Mouse (Mus musculus) MEL (cell line): Measurements from ENCODE around the gene 9230104L09Rik. TPM values are rescaled to one million over a fixed set of nuclear protein-coding genes. Genes with fewer than 3 reads are reported as not detected.

Source experiments
- DNase-seq: peaks from one replicate; pipeline ENCODE4 v3.0.0; 2011; ENCODE audit warnings: low read depth, low spot score
- H3K27ac ChIP-seq: 2 replicates; pipeline ENCODE4 v1.5.1; 2012; ENCODE audit warnings: low read depth, mild to moderate bottlenecking, control low read depth, low read length, moderate library complexity; ENCODE audit not compliant: control insufficient read depth
- H3K27me3 ChIP-seq, 2 experiments: fragments of 150-350 bp in 1 of 2; sonication (generic) in 1 of 2; 2 replicates each; pipeline ENCODE4 v1.6.1; 2012; ENCODE audit warnings: low read length in 2 of 2, mild to moderate bottlenecking in 2 of 2, improper control_type of control experiment in 1 of 2, moderate library complexity in 1 of 2; ENCODE audit not compliant: insufficient read depth in 2 of 2, control insufficient read depth in 1 of 2
- H3K36me3 ChIP-seq, 2 experiments: 2 replicates each; pipeline ENCODE4 v1.6.1; 2012 to 2014; ENCODE audit warnings: low read length in 2 of 2, improper control_type of control experiment in 1 of 2, inconsistent platforms in 1 of 2, mild to moderate bottlenecking in 1 of 2; ENCODE audit not compliant: insufficient read depth in 2 of 2, control insufficient read depth in 1 of 2
- H3K4me1 ChIP-seq, 2 experiments: fragments of 150-350 bp in 1 of 2; sonication (generic) in 1 of 2; 2 replicates each; pipeline ENCODE4 v1.6.1; 2012; ENCODE audit warnings: low read length in 2 of 2, improper control_type of control experiment in 1 of 2, mild to moderate bottlenecking in 1 of 2; ENCODE audit not compliant: insufficient read depth in 2 of 2, control insufficient read depth in 1 of 2
- H3K4me3 ChIP-seq, 2 experiments: fragments of 150-350 bp in 1 of 2; sonication (generic) in 1 of 2; 2 replicates each; pipeline ENCODE4 v1.5.1; 2012; ENCODE audit warnings: low read depth in 2 of 2, low read length in 2 of 2, mild to moderate bottlenecking in 2 of 2, moderate library complexity in 2 of 2, control low read depth in 1 of 2, improper control_type of control experiment in 1 of 2; ENCODE audit not compliant: control insufficient read depth in 1 of 2, insufficient read depth in 1 of 2
- H3K79me2 ChIP-seq: 2 replicates; pipeline ENCODE4 v1.6.1; 2012; ENCODE audit warnings: mild to moderate bottlenecking, low read length, moderate library complexity; ENCODE audit not compliant: control insufficient read depth, poor library complexity, insufficient read depth
- H3K9ac ChIP-seq: 2 replicates; pipeline ENCODE4 v1.6.1; 2012; ENCODE audit warnings: low read depth, mild to moderate bottlenecking, control low read depth, low read length, moderate library complexity; ENCODE audit not compliant: control insufficient read depth, poor library complexity, severe bottlenecking
- H3K9me3 ChIP-seq: fragments of 150-350 bp; sonication (generic); replicated peaks from 2 replicates; pipeline ENCODE4 v1.6.1; 2012; ENCODE audit warnings: mild to moderate bottlenecking, low read length, improper control_type of control experiment, moderate library complexity; ENCODE audit not compliant: insufficient read depth
- BHLHE40 ChIP-seq: IDR thresholded peaks from 2 replicates; pipeline ENCODE4 v1.6.1; 2012; ENCODE audit warnings: low read depth, mild to moderate bottlenecking, inconsistent platforms, low read length, improper control_type of control experiment, borderline replicate concordance
- CHD1 ChIP-seq: IDR thresholded peaks from 2 replicates; pipeline ENCODE4 v1.6.1; 2012; ENCODE audit warnings: low read depth, mild to moderate bottlenecking, inconsistent platforms, low read length, improper control_type of control experiment
- CTCF ChIP-seq, 3 experiments: IDR thresholded peaks in 2 of 3; conservative IDR thresholded peaks in 1 of 3; 2 replicates each; pipeline ENCODE4 v1.5.1; 2011 to 2012; ENCODE audit warnings: low read length in 3 of 3, low read depth in 2 of 3, mild to moderate bottlenecking in 2 of 3, improper control_type of control experiment in 1 of 3, inconsistent platforms in 1 of 3, mixed read lengths in 1 of 3, moderate library complexity in 1 of 3; ENCODE audit not compliant: control insufficient read depth in 1 of 3, insufficient read depth in 1 of 3, poor library complexity in 1 of 3, severe bottlenecking in 1 of 3
- ELF1 ChIP-seq: IDR thresholded peaks from 2 replicates; pipeline ENCODE4 v1.6.1; 2014; ENCODE audit warnings: low read depth, mild to moderate bottlenecking, inconsistent platforms, low read length, improper control_type of control experiment, moderate library complexity
- HCFC1 ChIP-seq: IDR thresholded peaks from 2 replicates; pipeline ENCODE4 v1.6.1; 2012; ENCODE audit warnings: low read depth, mild to moderate bottlenecking, inconsistent platforms, low read length, improper control_type of control experiment, moderate library complexity
- JUND ChIP-seq: IDR thresholded peaks from 2 replicates; pipeline ENCODE4 v1.6.1; 2011; ENCODE audit warnings: low read depth, mild to moderate bottlenecking, improper control_type of control experiment, low read length
- MAZ ChIP-seq: IDR thresholded peaks from 2 replicates; pipeline ENCODE4 v1.6.1; 2012; ENCODE audit warnings: low read depth, mild to moderate bottlenecking, inconsistent platforms, low read length, improper control_type of control experiment
- MYB ChIP-seq: IDR thresholded peaks from 2 replicates; pipeline ENCODE4 v1.6.1; 2011; ENCODE audit warnings: mild to moderate bottlenecking, low read depth, low read length, improper control_type of control experiment
- POLR2AphosphoS2 ChIP-seq: IDR thresholded peaks from 2 replicates; pipeline ENCODE4 v1.6.1; 2011; ENCODE audit warnings: low read length, improper control_type of control experiment
- RAD21 ChIP-seq: IDR thresholded peaks from 2 replicates; pipeline ENCODE4 v1.6.1; 2011; ENCODE audit warnings: mild to moderate bottlenecking, low read depth, low read length, improper control_type of control experiment
- SIN3A ChIP-seq: IDR thresholded peaks from 2 replicates; pipeline ENCODE4 v1.6.1; 2012; ENCODE audit warnings: low read length, improper control_type of control experiment, inconsistent platforms
- TCF12 ChIP-seq: IDR thresholded peaks from 2 replicates; pipeline ENCODE4 v1.6.1; 2014; ENCODE audit warnings: low read depth, mild to moderate bottlenecking, inconsistent platforms, low read length, improper control_type of control experiment, moderate library complexity
- polyA plus RNA-seq, 2 experiments: library from polyadenylated mRNA; stranded (reverse) in 1 of 2; unstranded in 1 of 2; fragments of >175 nt in 1 of 2; fragments of >200 nt in 1 of 2; gene quantifications; 2 replicates each; pipeline versions ENCODE4 v1.2.1 to v1.2.4; 2012; ENCODE audit warnings: low replicate concordance in 2 of 2, low read depth in 1 of 2; ENCODE audit not compliant: insufficient read length in 2 of 2, insufficient read depth in 1 of 2, missing spikeins in 1 of 2
- total RNA-seq: library from RNA; depleted of rRNA; stranded (reverse); fragments of 300-350 nt; gene quantifications from 2 replicates; pipeline ENCODE4 v1.2.3, GENCODE M21; 2012

Gene 9230104L09Rik
- total and polyA plus RNA-seq, 3 experiments = not detected

- Histone ChIP-seq H3K9me3 (no peaks in the 10 kb centered on the region), H3K27me3 (no peaks in the 10 kb centered on the region), H3K4me1 (no peaks in the 10 kb centered on the region), H3K27ac (no peak overlapping the region), H3K9ac (no peak overlapping the region), H3K36me3 (no peaks in the 10 kb centered on the region), H3K4me3 (no peak overlapping the region), H3K79me2 (no peaks in the 10 kb centered on the region)
- no peak for DNase-seq
- no peak for TF ChIP-seq CTCF (IDR thresholded peaks at IDR 0.05 in 2 of 3, conservative IDR thresholded peaks at IDR 0.05 in 1 of 3; ENCODE audit: control insufficient read depth in 1 of 3, insufficient read depth in 1 of 3, low read depth in 2 of 3, low read length in 3 of 3, poor library complexity in 1 of 3, severe bottlenecking in 1 of 3)
- TF ChIP-seq CHD1 = no peak
- TF ChIP-seq ELF1 = no peak
- no peak for TF ChIP-seq POLR2AphosphoS2
- no peak for TF ChIP-seq RAD21
Measured at GRCm38 (mm10) chr2:148890021-148890851, 25.4 kb upstream of the 9230104L09Rik start.

DNA sequence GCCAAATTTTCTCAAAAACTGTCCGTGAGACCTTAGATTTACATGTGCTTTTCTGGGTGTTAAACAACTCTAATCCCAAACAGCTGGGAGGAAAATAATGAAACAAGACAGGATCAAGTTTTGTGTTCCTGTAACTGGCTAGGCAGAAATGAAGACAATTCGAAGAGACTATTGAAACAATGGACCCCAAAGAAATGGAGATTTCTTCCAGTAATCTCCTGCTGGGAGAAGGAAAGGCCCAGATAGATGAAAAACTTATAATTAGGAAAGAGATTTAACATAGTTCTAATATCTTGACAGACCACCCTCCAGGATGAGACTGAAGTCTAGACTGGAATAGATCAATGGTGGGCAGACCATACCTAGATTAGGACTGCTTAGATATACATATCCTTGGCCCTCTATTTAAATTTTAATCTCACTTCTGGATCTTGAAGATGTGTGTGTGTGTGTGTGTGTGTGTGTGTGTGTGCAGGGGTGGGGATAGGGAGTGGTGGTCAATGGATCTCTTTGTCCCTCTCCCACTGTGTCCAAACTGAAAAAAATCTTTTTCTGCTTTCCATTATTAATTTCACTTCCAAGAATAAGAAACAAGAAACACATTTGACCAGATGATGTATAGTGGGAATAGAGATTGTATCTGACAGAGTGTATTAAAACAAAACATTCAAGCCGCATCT lies 24.6 kb upstream of the 9230104L09Rik start:
- Histone ChIP-seq H3K9me3 (no peaks in the 10 kb centered on the region), H3K4me3 (no peak overlapping the region), H3K4me1 (no peaks in the 10 kb centered on the region), H3K36me3 (no peaks in the 10 kb centered on the region), H3K9ac (no peak overlapping the region), H3K79me2 (no peaks in the 10 kb centered on the region), H3K27ac (no peak overlapping the region), H3K27me3 (no peaks in the 10 kb centered on the region)
- no peak for TF ChIP-seq TCF12
- no peak for TF ChIP-seq SIN3A
- no peak for TF ChIP-seq MYB
- no peak for TF ChIP-seq RAD21
- TF ChIP-seq MAZ = no peak
- no peak for TF ChIP-seq POLR2AphosphoS2
- TF ChIP-seq JUND = no peak
- TF ChIP-seq BHLHE40 = no peak
- no peak for TF ChIP-seq CHD1
- no peak for DNase-seq

GRCm38 (mm10) chr2:148888872-148889271 lies 24.0 kb upstream of the 9230104L09Rik start:
- no peak for DNase-seq
- Histone ChIP-seq H3K27me3 (no peaks in the 10 kb centered on the region), H3K4me3 (no peak overlapping the region), H3K9ac (no peak overlapping the region), H3K79me2 (no peaks in the 10 kb centered on the region), H3K4me1 (no peaks in the 10 kb centered on the region), H3K27ac (no peak overlapping the region), H3K36me3 (no peaks in the 10 kb centered on the region)
- TF ChIP-seq HCFC1 = no peak
- TF ChIP-seq, all 39 proteins: peak for 0
- no peaks in the 10 kb centered on the region for H3K9me3 ChIP-seq
